Mouse (Mus musculus): ENCODE measurements at regions not wholly inside any gene's neighbourhood (a gene's known extent, or its start where the extent isn't known, plus 50 kb on each side); places are given as distances from the start of the nearest gene placed in this dataset.

DNA sequence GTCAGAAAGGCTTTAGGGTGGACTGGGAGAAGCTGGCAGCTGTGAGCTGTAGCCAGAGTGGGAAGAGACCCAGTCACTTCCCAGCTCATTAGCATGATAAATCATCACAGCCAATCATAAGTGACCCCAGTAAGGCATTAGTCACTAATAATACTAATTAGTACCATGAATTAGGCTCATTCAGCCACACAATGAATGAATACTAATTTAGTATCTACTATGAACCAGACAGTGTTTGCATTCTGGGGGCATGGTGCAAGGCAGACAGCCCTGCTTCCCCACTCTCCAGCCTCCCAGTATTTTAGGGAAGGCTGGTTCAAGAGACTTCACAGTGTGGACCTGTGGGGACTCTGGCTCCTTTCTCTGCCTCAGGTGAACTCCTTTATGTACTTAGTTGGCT is 523.7 kb downstream of the Tbc1d22a start:
- no peak for DNase-seq (ENCODE audit: low spot score in 2 of 2)

DNA sequence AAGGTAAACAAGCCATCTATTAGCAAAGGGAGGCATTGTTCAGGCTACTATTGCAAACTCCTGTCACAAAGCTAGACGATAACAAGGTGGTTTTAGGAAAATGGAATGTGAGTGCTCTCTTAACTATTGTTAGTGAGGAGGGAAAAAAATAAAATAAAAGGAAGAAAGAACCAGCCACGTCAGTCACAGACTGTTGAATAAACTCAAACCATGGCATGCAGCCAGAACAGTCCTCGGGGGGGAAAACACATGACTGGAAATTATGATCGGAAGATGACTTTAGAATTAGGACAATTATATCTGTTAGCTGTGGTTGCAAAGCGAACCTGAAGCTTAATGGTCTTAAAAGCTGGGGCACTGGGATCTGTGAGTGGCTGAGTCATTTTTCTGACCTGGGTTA is 524.1 kb downstream of the Tbc1d22a start:
- no peak for DNase-seq (ENCODE audit: low spot score in 2 of 2)

DNA sequence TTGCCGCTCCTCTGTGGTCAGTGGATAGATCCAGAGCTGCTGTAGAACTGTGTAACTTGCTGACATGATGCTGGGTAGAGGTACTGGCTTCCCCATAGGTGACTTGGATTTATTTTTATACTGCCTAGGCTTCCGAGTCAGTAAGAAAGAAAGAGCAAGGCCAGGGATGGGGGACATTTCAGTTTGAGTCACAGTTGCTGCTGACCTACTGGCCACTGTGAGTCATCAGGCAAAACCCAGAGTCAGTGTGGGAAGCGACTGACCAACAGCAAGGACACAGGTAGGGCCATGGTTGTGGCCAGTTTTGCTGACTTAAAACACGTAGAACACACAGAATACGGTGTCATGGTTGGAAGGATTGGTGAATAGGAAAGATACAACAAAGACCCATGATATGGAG is 524.5 kb downstream of the Tbc1d22a start:
- no peak for DNase-seq (ENCODE audit: low spot score in 2 of 2)

DNA sequence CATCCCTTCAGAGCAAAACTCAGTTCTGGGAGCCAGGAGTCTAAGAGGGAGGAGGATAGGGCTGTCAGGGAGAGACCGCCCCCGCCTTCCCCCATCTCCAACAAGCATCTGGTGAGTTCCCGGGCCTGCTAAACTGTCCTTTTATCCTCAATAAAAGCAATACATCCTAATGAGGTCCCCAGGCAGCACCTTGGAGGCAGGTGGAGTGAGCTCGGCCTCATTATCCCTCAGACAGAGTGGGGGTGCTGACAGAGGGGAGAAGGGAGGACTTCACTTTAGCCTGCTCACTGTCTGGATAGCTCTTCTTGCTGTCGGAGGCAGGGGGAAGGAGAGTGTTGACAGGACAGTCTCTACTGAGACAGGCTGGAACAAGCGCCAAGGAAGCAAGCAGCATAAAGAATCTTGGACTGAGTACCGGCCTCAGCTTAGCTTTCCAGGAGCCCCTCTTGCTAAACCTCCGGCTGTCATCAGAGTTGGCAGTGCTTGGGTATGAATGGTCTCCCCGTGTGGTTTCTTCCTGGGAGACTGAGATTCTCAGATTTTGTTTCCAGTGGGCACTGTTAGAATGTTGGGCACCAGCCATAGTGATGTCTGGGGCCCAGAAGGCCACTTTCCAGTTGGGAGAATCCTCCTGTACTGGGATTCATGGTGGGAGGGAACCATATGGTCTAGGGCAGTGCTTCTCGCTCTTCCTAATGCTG is 537.3 kb downstream of the Tbc1d22a start:
- no peak for DNase-seq (ENCODE audit: low spot score in 2 of 2)

DNA sequence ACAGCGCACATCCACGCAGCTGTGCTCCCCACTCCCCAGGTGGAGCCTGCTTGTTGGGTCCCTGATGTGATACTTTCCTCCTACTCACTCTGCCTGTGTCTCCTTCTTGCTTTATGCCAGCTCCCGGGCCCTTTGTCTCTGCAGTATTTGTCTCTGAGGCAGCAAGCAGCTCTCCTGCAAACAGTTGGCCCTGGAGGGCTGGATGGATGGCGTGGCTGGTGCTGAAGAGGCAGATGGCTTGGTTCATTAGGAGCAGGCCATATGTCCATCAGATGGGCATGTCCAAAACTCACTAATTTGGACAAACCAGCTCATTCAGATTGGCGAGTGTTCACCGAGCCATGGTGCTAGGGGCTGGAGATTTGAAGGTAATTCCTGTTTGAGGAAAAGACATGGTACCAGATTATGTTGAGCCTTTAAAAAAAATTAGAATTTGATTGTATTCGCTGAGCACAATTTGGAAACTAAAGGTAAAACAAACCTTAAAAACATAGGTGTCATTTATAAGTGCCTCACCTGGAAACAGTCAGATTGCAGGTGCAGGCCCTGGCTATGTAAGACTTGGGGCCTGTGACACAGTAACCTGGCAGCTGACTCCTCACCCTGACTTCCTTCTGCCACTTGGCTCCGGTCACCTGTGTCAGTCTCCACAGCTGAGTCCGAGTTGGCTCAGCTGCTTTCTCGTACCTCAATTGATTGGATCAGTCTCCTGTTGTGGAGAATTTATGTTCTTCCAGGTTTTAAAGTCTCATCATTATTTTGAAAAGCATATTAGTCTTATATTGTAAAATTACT is 549.5 kb downstream of the Tbc1d22a start:
- DNase-seq (ENCODE audit: low spot score in 2 of 2), result no peak

DNA sequence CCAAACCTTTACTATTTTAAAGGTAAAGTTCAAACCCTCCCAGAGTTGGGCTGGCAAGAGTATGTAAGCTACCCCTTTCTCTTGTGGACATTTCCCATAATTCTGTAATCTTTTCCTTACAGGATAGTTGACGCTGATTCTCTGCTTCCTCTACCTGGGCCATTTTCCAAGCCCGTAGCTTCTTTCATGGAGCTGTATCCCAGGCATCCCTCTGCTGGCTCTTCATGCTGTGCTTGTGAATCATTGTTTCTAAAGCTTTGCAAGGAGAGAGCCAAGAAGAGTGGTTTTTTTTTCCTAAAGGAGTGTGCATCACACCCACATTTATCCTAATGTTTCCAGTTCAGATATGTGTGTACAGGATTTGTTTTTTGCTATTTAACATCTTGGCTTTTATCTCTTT is 553.4 kb downstream of the Tbc1d22a start:
- no peak for DNase-seq (ENCODE audit: low spot score in 2 of 2)

DNA sequence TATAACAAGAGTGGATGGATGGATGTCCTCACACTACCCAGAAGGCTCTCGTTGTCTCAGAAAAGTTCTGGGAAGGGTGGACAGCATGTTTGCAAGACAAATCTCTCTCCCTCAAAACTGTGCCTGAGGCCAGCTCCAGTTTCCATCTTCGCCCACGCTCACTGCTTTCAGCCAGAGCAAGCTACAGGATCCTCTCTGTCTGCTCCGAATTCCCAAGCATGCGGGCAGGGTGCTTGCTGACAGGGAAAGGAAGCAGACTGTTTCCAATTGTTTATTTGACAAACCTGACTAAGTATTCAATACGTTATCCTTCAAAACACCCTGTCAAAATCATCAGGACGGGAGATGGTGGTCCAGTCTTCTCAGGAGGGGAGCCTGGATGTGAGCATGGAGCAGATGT is 558.8 kb downstream of the Tbc1d22a start:
- no peak for DNase-seq (ENCODE audit: low spot score in 2 of 2)

DNA sequence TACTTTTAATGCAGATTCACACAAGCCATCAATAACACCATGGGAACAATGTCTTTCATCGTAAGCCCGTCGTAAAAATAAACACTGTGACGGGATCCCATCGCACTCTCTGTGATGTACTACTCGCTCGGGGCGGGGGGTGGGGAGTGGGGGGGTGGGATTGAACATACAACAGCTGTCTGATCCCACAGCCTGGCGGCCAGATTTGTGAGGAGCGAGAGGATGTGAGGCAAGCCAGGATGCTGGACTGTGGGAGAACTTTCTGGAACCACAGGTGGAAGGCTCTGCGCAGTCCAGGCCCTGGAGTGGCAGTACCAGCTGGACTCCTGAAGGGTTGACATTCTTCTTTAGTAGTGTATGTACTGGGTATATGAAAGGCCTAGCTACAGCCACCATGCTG is 563.7 kb downstream of the Tbc1d22a start:
- DNase-seq (ENCODE audit: low spot score in 2 of 2), result no peak

DNA sequence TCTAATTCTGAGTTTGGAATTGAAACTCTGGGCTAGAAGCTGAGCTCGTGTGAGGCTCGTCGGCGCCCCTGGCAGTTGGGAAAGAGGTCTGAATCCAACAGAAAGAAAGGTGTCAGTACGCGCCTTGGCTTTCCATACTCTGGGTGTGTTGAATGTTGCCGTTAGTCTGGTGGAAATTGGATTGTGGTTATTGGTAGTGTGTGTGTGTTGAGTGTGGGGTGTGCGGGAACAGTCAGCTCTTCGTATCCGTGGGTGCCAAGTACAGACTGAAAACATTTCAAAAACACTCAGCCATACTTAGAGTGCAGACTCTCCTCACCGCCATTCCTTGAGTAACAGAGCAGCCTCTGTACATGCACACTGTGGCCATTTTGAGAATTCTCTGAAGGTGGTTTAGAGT is 566.9 kb downstream of the Tbc1d22a start:
- DNase-seq (ENCODE audit: low spot score in 2 of 2), result no peak

DNA sequence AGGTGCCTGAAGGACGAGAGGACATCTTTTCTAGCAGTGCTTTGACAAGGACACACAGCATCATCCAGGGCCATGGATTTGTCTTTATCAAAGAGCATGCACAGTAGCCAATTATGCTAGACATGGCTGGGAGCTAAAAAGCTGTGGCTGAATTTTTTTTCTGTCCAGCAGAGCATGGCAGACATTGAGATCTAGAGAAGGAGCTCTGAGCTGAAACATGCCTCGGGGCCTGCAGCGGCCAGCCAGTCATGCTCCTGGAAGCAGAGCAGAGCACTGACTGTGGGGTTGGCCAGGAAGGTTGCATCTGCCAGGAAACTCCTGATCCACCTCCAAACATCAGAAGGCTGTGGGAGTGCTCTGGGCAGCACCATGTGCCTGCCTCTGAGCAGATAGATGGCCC is 580.5 kb downstream of the Tbc1d22a start:
- no peak for DNase-seq (ENCODE audit: low spot score in 2 of 2)

DNA sequence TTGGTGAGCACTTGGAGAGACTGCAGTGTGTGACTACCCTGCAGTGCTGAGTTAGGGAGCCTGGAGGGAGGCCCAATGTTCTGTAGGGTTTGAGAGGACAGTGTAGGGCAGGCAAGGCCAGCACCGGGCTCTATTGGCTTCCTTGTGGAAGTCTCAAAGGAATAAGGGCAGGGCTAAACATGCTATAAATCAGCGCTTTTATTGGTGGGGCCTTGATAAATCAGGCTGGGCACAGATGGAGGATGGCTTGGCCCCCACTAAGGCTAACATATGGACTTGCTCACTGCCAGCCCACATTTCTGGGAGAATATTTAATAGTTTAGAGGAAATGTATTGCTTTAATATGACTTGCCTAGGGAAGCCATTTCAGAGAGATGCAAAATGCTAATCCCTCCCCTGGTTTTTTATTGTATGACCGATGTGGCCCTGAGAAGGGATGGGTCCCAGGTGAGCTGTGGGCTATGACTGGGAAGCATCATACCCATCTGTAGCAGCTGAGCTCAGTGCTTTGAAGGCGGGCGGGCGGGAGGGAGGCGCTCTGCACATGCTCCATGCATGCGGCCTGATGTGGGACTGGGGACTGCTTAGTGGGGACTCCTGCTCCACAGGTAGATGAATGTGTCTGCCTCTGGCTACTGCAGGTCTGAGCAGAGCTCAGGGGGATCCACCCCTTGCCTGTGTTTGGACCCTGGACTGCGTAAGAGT is 584.4 kb downstream of the Tbc1d22a start:
- DNase-seq (ENCODE audit: low spot score in 2 of 2), result no peak

DNA sequence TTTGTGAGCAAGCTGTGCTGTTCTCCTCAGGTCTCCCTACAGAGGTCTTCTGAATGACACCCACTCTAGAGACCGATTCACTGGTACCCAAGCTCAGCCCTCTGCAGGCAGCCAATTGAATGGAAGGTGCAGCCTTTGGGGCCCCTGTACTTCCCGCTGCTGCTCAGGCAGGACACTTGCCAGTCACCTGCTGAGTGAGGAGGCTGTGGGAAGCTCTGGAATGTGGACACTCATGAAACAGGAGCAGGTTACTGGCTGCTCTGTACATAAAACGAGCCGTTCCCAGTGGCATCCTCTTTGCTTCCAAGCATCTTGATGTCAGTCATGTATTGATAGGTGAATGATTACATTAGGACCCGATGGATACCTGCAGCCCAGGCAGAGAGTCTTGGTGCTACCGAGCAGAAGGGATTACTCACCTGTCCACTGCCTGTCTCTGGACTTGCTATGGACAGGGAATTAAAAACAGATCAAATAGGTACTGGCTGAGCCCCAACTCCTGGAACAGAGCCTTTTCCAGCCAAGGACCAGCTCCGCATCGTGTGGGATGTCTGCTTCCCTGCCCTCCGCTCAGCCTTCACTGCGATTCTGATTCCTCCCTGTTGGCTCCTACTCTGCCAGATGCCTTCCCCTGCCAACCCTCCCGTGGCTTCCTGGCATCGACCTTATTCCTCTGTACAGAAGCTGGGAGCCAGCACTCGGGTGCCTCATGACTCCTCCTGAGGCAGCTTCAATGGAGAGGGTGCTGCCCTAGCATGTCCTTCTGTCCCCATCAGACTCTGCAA is 593.2 kb downstream of the Tbc1d22a start:
- DNase-seq (ENCODE audit: low spot score in 2 of 2), result no peak

DNA sequence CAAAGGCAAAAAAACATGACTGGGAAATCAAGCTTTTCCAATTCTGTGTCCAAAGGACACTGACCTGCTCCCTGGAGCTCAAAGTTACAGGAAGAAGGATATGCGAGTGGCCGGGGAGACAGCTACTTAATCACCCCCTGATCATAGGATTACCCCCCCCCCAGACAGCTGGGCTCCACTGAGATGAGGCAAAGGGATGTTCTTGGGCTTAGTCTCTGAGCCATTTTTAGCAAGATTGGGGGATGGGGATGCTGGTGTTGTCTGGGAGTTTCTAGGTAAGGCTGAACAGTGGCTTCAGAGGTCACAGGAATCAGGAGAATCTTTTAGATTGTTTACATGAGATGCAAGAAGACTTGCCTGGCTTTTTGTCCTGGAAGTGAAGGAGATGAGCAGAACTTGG is 597.6 kb downstream of the Tbc1d22a start:
- DNase-seq (ENCODE audit: low spot score in 2 of 2), result no peak

DNA sequence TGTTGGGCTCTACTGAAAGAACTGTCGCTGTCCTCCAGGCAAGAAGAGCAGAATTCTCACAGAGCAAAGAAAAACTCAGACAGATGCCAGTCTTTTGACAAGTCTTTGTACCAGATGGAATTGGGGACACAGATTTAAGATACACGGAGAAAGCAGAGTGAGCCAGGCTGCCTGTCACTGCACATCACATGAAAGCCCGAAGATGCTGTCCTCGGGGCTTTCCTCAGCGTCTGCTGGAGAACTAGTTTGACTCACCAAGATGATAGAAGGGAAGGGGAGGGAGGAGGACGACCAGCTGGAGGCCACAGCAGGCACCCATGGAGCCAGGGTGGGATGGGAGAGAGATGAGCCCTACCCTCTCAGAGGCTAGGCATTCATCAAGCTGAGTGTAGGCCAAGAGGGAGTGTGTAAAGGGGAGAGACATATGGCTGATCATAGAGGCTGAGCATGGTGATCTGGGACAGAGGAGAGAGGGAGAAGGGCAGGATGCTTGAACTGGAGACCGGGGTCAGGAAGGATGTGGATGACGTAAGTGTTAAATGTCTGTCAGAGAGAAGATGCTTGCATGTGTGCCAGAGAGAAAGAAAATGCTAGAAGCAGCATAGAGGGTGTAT is 600.7 kb downstream of the Tbc1d22a start:
- no peak for DNase-seq (ENCODE audit: low spot score in 2 of 2)

DNA sequence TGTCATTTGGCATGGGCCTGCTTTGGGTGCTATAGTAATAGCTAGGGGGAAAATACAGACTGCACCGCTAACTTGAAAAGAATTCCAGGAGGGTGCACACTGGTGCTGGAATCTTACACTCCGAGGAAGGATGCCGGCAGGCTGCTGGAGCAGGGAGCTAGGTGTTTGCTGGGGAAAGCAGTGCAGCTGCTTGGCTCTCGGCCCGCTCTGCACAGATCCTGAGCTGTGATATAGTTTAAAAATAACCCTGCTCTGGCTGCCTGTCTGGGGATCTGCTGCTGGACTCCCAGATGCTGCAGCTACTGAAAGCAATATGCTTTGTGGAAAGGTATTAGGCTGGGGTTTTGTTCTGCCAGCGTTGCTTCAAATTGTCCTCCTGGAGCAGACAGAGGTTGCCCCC is 621.7 kb downstream of the Tbc1d22a start:
- peak in 1 of 2 experiments; percentile 20 for DNase-seq (ENCODE audit: low spot score in 2 of 2)

DNA sequence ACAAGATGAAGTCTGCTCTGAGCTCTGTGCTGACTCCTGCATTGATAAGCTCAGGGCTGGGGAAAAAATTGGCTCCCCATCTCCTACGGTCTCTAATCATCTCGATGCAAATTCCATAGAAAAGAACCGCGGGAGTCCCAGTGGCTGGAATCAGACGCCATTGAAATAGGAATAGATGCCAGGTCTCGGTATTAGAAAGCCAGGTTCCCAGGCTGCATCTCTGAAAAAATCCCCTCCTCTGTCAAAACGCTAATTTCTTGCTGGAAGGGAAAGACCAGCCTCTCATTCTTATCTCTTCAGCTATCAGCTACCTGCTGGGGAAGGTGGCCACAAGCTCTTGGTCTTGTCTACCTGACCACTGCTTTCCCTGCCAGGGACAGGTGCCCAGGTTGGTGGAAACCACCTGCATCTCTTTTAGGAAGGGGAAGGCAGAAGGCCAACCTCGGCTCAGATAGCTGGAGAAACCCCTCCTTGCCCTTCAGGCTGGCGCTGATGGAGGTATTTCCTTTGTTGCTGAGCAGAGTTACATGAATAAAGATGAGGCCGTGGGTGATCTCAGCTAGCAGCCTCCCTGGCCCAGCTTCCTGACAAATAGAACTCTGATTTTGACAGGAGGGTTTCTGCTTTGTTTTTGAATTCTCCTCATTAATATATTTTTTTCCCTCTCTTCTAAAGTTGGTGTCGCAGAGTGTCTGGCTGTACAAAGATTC is 638.1 kb downstream of the Tbc1d22a start:
- no peak for DNase-seq (ENCODE audit: low spot score in 2 of 2)

DNA sequence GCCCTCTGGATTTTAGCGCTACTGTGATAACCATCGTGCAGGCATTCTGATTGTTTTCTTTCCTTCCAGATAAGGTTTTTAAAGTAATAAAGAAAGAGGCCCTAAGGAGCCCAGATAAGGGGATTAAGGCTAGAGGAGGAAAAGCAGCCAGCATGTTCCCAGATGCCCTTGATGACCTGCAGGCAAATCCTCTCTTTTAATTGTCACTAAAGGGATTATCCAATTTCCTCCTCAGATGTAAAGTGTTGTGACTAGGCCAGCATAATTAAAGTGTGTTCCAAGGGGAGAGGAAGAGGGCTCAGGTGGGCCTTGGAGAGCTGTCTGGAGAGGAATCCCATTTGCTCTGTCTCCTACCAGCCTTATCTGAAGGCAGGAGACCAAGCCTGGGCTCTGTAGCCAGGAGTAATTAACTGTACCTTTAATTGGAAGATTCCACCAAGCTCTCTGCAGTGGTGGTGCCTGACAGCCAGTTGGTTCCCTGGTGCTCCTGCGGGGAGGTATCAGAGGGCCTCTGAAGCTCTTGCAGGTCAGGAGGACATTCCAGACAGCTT is 644.2 kb downstream of the Tbc1d22a start:
- no peak for DNase-seq (ENCODE audit: low spot score in 2 of 2)

DNA sequence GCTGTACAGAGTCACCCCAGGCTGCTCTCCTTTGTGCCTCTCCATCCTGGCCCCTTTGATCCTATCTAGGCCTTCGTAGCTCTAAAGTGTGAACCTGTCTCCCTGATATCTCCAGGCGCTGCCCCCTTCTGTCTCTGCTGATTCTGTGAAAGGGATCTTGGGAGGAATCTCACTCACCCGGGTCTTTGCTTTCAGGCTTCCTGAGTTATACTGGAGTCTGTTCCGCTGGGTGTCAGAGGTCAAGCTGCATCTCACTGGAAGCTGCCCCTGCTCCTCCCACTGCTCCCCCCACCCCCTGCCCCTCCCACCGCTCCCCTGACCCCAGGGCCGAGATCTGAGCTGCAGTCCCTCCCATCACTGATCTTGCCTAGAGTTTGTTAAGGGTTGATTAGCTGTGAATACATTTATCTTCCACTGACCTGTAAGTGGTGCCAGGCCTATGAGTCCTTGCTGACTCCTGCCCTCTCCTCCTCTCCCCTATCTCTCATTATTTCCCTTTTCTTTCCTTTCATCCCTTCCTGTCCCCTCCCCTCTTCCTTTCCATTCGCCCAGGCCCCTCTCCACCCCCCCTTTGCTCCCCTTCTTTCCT is 661.6 kb downstream of the Tbc1d22a start:
- no peak for DNase-seq (ENCODE audit: low spot score in 2 of 2)

DNA sequence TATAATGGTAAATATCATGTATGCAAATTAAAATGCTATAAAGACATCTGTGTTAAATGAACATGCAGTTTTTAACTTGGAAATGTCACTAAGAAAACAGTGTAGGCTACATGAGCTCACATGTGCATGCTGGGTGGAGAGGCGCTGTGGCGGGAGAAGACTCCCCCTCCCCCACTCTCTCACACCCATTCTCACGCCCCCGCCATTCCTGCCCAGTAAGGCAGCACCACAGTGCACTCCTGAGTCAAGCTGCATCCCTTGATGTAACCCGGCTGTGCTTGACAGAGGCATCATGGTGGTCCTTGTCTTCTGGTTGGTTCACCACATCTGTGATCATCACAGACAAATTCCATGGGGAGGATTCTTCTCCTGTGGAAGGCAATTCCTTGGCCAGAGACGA is 647.1 kb upstream of the Fam19a5 start:
- DNase-seq (ENCODE audit: low spot score in 2 of 2), result no peak

DNA sequence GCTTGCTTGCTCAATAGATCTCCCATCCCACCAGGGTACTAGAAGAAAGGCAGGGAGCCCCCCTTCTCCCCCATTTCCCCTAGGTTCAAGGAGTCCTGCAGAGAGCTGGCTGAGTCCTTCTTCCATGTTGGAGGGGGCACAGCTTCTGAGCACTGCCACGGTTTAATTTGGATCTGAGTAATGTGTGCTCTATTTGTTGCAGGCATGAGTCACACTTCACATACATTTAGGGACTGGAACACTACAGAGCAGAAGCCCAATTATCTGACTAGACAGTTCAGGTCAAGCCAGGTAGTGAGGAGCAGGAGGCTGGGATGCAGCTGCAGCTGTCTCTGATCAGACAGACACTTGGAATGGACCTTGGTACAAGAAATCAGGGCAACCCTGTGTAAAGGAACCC is 644.1 kb upstream of the Fam19a5 start:
- DNase-seq (ENCODE audit: low spot score in 2 of 2), result no peak

Measured in frontal cortex, postnatal 25 days (tissue).